Mouse (Mus musculus): Measurements from ENCODE around the gene Lrrc8b.
A peak's percentile ranks its signal among the peaks of the same experiment; 100 is the strongest.

The Lrrc8b gene

DNA sequence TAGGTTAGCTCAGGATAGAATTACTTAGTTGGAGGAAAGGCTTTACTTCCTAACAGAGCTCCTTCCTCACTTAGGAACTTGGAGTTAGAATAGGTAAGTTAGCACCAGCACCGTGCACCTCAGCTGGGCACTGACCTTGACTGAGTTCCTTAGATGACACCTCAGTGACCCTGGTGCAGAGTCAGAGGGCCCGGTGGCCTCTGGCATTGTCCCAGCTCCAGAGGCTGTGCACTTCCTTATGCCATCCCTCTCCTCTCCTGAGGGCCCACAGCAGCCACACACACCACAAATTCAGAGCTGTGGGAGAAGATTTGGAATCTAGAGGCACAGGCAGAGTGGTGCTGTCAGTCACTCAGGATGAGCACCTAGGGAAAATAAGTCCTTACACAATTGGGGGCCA lies 68.1 kb downstream of the Lrrc8b start:
- ATAC-seq (ENCODE audit: low TSS enrichment) = no peak

DNA sequence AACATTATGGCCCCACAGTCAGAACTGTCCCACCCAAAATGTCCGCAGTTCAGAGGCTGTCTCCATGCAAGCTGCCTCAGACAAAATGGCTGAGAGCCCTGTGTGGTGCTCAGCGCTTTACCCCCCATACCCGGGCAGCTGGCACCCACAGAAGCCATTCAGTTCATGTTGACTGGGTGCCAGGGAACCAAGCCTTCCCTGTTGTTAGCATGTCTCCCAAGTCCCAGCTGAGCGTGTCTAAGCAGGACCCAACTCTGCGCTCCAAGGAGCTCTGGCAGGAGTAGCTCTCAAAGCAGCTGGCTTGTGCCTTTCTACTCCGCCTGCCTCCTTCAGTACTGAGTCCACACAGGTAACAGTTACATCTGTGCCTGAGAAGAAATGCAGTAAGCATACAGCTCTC lies 68.7 kb downstream of the Lrrc8b start:
- peak; percentile 56 for ATAC-seq (ENCODE audit: low TSS enrichment)

GRCm38 (mm10) chr5:105484891-105485290 lies 69.3 kb downstream of the Lrrc8b start:
- ATAC-seq (ENCODE audit: low TSS enrichment) = no peak

- no peak for ATAC-seq (ENCODE audit: low TSS enrichment)
Measured at GRCm38 (mm10) chr5:105490211-105490610, 74.6 kb downstream of the Lrrc8b start.

DNA sequence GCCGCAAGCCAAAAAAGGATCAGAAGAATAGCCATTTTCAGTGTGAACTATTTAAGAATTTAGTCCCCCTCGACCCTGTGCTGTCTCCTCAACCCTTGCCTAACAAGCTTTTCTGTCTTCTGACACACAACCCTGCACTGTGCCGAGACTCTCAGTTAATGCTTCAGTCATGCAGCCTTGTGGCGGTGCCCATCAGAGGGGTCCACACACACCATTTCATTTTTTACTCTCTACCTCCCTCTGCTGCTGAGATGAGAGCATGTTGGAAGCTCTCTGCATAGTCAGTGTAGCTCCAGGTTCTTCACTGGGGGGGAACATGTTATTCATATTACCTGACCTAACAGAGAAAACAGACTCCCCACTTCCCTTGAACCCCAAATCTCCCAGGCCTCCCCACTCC lies 75.8 kb downstream of the Lrrc8b start:
- no peak for ATAC-seq (ENCODE audit: low TSS enrichment)

DNA sequence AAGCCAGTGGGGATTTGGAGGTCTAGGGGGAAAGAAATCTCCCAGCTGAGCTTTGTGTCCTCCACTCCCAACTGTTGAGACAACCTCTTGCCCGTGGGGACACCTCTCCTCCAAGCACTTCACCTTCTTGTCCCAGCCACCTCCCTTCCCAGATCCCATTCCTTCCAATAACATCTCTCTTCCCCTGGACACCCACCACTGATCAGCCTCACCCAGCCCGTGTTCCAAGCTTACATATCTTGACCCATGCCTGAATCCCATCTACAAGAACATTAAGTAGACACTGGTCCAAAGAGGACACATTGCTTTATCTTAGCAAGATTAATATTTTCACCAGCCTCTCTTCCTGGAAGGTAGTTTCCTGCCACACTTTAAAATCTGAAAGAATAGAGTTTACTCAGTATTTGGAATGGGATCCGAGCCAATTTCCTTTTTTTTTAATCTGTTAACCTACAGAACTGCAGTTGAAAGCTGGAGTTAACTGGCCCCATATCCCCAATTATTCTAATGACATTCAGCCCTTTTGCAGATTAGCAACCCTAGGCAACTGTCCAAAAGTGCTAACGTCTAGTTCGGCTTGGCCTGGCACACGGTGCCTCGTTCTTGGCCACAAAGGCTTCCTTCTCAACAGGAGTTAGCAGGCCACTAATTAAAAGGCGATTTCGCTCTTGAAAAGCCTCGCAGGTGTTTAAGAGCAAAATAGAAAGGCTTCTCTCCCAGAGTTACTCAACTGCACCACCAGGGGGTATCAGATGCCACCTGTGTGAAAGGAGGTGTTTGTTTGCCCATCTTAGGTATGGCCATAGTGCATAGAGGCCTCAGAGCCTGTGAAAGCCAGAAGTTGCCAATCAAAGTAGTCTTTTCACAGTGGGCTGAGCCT lies 77.0 kb downstream of the Lrrc8b start:
- no peak for ATAC-seq (ENCODE audit: low TSS enrichment)

GRCm38 (mm10) chr5:105493377-105493776 lies 77.8 kb downstream of the Lrrc8b start:
- ATAC-seq (ENCODE audit: low TSS enrichment) = no peak

- peak; percentile 79 for ATAC-seq (ENCODE audit: low TSS enrichment)
Measured at GRCm38 (mm10) chr5:105494246-105494917, 78.8 kb downstream of the Lrrc8b start.

- ATAC-seq (ENCODE audit: low TSS enrichment) = no peak
Measured at GRCm38 (mm10) chr5:105494918-105495901, 79.6 kb downstream of the Lrrc8b start.

- ATAC-seq (ENCODE audit: low TSS enrichment) = no peak
Measured at GRCm38 (mm10) chr5:105496133-105496532, 80.6 kb downstream of the Lrrc8b start.

GRCm38 (mm10) chr5:105496586-105496985 lies 81.0 kb downstream of the Lrrc8b start:
- no peak for ATAC-seq (ENCODE audit: low TSS enrichment)

DNA sequence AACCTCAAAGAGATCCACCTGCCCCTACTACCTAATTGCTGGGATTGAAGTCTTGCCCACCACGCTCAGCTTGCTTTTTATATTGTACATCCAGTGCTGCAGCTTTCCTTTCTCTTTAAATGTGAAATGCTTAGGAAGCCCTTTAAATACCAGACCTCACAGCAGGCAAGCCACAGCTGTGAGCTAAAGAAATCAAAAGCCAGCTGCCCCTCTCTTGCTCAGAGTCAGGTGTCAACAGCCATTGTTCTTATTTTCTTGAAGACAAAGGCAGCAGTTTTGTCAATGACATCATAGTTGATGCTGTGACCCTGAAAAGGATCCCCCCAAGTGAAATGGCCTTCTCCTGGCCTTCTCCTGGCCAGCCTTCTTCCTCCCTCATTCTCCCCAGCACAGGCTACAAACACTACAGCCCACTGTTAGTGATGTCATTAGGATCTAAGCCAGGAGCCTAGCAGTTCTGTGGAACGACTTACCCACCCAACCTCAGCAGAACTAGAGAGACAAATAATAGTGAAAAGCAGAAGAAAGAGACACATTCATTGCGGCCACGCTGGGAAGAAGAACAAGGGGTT lies 82.9 kb downstream of the Lrrc8b start:
- ATAC-seq (ENCODE audit: low TSS enrichment) = no peak

DNA sequence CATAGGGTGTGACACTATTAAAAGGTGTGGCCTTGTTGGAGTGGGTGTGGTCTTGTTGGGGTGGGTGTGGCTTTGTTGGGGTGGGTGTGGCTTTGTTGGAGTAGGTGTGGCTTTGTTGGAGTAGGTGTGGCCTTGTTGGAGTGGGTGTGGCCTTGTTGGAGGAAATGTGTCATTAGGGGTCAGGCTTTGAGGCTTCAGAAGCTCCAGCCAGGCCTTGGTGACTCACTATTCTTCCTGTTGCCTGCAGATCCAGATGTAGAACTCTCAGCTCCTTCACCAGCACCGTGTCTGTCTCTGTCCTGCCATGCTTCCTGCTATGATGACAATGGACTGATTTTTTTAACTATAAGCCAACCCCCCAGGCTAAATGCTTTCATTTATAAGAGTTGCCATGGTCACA lies 83.8 kb downstream of the Lrrc8b start:
- no peak for ATAC-seq (ENCODE audit: low TSS enrichment)

DNA sequence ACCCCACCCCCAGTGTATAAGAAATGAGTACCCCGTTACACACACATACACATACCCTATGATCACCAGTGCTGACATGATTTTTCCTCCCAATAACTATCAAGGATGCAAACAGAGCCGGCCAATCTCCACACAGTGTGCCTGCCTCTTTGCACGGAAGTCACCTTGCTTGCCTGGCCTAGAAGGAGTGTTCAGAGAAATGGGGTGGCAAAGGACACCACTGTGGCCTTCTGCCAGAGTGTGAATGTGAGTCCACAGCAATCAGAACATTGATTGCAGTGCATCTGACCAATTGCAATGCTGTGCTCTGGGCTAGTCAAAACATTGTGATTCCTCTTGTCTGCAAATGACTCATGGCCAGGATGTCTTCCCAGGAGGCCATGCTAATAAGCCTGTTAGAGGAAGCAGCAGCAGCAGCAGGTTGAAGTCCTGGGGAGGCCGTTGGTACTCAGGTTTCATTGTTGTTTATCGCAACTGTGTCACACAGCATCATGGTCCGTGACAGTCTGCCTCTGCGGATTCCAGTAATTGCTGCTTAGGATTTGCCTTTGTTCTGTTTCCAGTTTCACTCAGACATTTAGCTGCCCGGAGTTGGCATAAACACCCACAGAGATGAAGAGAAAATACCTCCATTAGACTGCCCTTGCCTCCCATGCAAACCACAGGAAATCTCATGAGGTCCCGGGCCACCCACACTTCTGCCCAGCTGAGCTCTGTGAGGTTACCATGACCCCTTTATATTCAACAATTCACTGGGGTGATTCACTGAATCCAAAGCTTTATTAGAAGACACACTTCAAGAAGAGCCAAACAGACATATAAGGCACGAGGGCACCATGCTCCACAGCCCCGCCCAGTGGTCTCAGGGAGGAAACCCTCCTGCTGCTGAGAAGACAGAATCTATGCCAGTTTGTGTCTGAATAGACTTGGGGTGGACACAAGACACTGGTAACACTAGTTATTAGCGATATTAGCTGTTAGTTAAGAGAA lies 84.9 kb downstream of the Lrrc8b start:
- ATAC-seq (ENCODE audit: low TSS enrichment) = no peak

DNA sequence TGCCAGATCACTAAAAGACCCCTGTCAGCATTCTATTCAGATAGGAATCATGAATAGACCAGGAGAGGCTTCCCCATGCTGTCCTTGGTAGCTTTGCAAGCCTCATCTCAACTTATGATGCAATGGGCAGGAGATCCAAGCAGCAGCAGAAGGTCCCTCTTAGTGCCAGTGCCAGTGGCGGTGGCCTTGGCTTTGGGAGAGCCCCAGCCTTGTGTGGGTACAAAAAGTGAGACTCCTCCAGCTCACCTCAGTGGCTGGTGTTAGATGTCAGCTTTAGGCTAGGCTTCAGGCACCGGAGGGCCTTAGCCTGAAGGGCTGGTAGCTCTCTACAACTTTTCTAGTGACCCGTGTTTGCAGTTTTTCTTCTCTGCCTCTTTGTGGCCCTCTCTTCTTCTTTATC lies 85.6 kb downstream of the Lrrc8b start:
- ATAC-seq (ENCODE audit: low TSS enrichment) = no peak

DNA sequence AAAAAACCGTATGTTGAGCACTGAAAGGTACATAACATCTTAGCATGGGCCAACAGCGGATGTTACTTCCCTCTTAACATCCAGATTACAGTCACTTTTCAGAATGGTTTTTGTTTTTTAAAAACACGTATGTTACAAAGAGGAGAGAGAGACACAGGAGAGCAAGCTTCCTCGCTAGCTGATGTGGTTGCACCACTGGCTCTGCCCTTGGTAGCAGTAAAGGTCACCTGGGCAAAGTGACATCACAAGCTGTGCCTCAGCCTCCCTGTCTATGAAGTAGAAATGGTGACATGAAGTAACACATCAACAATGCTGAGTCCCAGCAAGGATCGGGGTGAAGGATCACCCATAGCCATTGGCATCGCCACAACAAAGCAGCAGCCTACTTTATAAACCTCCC lies 93.2 kb downstream of the Lrrc8b start:
- no peak for ATAC-seq (ENCODE audit: low TSS enrichment)

GRCm38 (mm10) chr5:105512297-105512696 lies 96.7 kb downstream of the Lrrc8b start:
- ATAC-seq (ENCODE audit: low TSS enrichment) = no peak

DNA sequence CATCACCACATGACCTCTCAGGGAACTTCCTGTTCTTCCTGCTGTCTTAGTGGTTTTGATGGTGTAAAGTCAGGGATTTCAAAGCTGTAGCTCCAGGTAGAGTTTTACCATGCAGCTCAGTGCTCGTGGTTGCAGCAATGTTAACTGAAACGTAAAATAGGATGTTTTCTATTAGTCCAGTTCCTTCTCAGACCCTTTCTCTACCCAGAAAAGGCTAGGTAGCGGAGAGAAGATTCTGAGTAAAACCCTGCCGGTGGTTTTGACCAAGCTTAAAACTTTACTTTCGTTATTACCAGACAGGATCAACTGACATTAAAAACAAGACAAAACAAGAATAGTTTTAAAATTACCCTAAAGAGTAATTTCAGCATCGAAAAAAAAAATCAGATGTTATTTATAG lies 100.0 kb downstream of the Lrrc8b start:
- no peak for ATAC-seq (ENCODE audit: low TSS enrichment)

- no peak for ATAC-seq (ENCODE audit: low TSS enrichment)
Measured at GRCm38 (mm10) chr5:105516290-105516689, 100.7 kb downstream of the Lrrc8b start.

GRCm38 (mm10) chr5:105517992-105518625 lies 102.5 kb downstream of the Lrrc8b start:
- ATAC-seq (ENCODE audit: low TSS enrichment) = no peak

Data from frontal cortex, adult (tissue).